Mouse (Mus musculus): ENCODE data around the gene Ttll11.

Ttll11 gene

DNA sequence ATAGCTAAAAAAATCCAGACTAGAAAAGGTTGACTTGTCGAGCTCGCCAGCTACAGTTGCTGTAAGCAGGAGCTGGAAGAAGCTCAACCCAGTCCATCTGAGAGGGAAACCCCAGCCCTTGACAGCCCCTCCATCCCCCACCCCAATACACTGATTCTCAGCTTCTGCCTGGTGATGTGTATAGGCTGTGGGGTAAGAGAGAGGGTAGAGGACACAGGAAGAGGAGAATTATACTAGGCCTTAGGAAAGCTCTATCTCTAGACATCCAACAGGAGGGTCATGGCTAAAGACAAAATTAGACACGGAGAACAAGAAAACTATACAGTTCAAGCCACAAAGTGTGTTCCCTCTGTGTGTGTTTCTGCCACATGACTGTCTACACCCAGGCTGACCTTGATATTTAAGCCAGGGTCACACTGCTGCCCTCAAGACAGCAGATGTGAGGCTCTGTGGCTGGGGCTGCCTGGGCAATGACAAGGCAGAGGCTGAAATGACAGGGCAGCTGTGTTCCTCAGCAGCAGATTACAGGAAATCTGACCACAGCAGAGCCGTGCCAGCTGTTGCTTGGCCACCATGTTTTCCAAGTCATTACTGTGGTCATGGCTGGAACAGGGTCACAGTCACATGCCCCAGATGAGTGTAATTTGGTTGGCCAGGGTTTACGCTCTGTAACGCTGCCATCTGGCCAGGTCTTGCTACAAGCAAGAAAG, 81.1 kb downstream of the Ttll11 start:
- no peak for DNase-seq

DNA sequence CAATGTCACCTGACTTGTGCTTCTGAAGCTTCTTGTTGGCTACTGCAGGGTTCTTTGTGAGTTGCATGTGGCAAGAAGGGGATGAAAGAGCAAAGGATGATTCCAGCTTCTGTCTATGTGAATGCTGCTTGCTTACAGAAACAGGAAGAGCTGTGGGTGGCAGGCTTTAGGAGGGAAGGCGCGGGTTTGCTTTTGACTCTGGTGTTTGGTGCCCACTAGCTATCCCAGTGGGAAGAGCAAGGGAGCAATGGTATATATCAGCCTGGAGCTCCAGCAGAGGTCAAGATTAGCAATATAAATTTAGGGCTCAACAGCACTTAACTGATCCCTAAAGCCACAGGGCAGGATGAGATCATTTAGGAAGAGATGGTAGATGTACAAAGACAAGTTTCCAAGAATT, 82.6 kb downstream of the Ttll11 start:
- DNase-seq: no peak

GRCm38 (mm10) chr2:35894512-35894911, 85.2 kb downstream of the Ttll11 start:
- no peak for DNase-seq

DNA sequence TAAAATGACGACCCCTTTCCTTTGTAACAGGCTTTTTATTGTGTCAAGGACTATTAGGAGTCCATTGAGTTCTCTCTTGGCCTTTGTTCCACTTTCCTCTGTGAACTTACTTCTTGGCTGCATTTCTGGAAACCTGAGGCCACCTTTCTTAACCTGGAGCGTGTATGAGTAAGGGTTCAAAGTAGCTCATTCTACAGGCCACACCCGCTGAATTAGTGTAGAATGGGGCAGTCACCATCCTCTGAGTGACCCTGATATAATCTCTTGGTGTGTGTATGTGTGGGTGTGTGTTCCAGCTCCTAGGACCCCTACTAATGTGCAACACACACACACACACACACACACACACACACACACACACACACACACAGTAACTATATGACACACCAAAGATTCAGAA, 89.1 kb downstream of the Ttll11 start:
- DNase-seq: no peak

GRCm38 (mm10) chr2:35889776-35890175, 89.9 kb downstream of the Ttll11 start:
- DNase-seq: no peak

- no peak for DNase-seq
These were observed 95.4 kb downstream of the Ttll11 start for GRCm38 (mm10) chr2:35884296-35884695.

DNA sequence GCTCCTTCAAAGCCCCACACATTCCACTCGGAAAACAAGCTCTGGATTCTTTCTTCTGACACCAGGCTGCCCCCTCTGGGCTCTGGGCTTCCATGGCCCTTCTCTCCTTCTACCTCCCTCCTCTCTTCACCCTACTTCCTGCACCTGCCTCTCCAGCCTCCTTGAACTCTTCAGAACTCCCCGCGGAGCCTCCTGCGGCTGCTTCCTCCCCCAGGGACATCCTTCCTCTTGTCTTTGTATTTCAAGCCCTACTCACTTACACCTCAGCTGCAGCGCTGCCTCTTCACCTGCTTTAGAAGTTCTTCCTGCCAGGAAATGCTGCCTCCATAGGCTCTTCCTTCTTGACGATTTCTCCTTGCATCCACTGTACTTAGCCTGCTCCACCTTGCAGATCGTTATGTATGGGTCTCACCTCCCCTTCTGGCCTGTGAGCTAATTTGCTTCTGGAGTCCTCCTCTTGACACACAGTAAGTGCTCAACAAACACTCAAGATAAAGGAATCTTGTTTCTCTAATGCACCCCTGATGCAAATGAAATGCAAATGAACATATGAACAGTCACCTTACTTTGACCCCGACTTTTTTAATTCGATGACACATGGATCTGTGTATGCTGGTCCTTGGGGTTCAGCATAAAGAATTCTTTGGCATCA, 97.3 kb downstream of the Ttll11 start:
- DNase-seq: no peak

- DNase-seq: no peak
These were observed 97.8 kb downstream of the Ttll11 start for GRCm38 (mm10) chr2:35881896-35882295.

- no peak for DNase-seq
These were observed 99.4 kb downstream of the Ttll11 start for GRCm38 (mm10) chr2:35880362-35880761.

GRCm38 (mm10) chr2:35879887-35880286, 99.8 kb downstream of the Ttll11 start:
- DNase-seq: no peak

DNA sequence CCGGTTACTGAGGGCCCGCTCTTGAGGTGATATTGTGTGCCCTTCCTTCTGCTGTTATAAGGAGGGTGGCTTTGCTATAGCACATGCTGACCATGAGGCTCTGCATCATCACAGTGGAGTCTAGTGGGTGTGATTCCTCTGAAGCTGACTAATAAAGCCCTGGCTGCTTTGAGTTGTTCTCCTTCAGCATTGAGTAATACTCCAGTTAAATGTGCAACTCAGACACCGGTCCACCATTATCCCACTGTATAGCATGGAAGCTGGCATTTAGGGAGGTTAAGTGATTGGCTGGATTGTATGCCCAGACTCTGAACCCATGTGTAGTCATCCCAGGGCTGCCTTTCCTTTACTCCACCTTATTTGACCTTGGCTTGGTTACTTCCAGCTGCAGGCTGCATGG, 101.2 kb downstream of the Ttll11 start:
- DNase-seq: no peak

GRCm38 (mm10) chr2:35875572-35875971, 104.1 kb downstream of the Ttll11 start:
- DNase-seq: no peak

DNA sequence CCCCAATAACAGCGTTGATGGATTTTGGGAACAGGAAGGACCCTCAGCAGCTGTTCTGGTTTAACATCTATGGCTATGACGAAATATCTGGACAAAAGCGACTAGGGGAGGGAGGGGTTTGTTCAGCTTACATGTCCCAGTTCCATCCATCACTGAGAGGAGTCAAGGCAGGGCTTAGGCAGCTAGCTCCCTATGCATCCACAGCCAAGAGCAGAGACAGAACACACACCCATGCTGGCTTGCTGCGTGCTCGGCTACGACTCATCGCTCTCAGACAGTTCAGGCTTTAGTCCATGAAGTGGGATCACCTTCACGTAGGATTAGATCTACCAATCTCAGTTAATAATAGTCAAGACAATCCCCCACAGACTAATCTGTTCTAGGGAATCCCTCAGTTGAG, 105.3 kb downstream of the Ttll11 start:
- DNase-seq: no peak

- DNase-seq: no peak
These were observed 110.5 kb downstream of the Ttll11 start for GRCm38 (mm10) chr2:35869165-35869564.

- DNase-seq: no peak
These were observed 116.4 kb downstream of the Ttll11 start for GRCm38 (mm10) chr2:35863284-35863683.

DNA sequence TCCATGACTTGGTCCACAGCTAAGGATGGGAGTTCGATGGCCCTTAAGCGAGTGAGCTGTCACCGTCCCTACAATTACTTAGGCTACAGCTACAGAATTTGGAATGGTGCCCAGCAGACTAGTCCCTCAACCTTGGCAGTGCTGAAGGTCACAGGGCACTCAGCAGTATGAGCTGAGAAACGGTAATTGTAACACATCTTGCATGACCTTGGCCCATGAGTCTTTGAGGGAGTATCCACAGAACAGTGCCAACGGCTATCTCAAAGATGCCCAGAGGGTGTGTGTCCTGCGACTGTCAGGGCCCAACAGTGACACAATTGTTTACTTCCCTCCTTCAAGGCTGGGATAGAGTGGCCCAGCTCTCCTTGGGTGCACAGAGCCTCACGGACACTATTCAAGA, 118.5 kb downstream of the Ttll11 start:
- no peak for DNase-seq

GRCm38 (mm10) chr2:35860394-35860744, 119.3 kb downstream of the Ttll11 start:
- DNase-seq: no peak

DNA sequence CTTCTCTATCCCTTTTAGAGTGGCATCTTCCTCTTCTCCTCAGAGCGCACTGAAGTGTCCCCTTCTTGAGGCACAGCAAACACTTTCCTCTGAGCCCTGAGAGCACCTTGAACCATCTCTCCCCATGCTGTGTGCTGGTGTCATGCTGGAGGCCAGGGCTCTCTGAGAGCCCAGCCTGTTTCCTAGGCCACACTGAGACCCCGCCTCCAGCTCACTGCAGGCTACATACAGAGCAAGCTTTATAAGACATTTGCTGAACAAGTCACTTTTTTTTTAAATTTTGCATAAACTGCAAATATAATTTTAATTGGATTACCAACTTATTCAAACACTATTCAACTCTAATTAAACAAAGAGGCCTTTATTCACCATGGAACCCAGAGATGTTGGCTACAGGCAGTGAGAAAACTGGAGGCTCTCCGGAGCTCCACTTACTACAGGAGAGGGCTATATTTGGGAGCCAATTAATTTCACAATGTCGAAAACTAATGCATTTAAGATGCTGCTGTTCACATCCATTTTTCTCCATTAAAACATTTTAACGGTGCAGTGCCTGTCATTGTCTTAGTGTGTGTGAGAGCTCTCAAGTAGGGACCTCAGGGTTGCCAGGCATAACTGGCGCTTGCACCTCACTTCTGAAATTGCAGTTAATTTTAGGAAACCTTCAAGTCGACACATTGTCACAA, 119.9 kb downstream of the Ttll11 start:
- DNase-seq: no peak

DNA sequence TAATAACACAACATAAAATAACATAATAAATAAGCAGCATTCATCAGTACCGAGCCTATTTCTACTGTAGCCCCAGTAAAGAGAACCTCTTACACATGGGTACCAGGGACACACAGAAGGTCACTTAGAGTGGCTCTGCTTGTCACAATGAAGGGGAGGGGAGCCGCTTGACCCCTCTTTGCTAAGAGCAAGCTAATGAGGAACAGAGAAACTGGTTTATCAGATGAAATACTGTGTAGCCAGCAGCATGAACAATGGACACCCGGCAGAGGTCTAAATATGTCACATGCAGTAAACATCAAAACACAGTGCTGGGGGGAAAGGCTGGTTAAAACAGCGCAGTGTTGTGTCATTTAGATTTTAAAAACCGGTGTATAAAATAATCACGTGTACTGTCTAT, 121.4 kb downstream of the Ttll11 start:
- no peak for DNase-seq

GRCm38 (mm10) chr2:35856901-35857300, 122.8 kb downstream of the Ttll11 start:
- DNase-seq: no peak

- DNase-seq: no peak
These were observed 124.8 kb downstream of the Ttll11 start for GRCm38 (mm10) chr2:35854877-35855276.

GRCm38 (mm10) chr2:35852971-35853370, 126.7 kb downstream of the Ttll11 start:
- no peak for DNase-seq

DNA sequence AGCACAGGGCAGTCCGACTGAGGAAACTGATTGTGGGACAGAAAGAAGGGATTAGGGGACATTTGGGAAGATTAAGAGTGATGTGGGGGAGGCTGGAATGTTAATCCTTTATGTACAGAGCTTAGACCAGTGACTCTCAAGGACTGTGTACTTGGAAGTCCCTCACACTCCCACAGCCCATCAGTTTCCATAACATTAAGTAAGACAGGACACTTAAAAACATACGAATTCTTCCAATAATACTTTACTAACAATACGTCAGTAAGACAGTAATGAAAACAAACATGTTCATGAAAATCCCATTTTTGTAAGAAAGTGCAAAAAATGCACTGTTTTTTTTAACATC, 127.6 kb downstream of the Ttll11 start:
- DNase-seq: no peak

GRCm38 (mm10) chr2:35851420-35852163, 128.1 kb downstream of the Ttll11 start:
- DNase-seq: no peak

All from right cerebral cortex, postnatal 25 days (tissue).